Mouse (Mus musculus) mammary gland, adult 2 months (tissue): Measurements from ENCODE around the gene Gm8237. TPM values are rescaled to one million over a fixed set of nuclear protein-coding genes. Genes with fewer than 3 reads are reported as not detected.

ENCODE experiments used
- polyA plus RNA-seq: library from polyadenylated mRNA; depleted of rRNA; stranded (reverse); fragments of >200 nt; gene quantifications from 2 replicates; pipeline ENCODE4 v1.2.3, GENCODE M21; 2012; ENCODE audit warnings: low replicate concordance; rRNA removed

Gene Gm8237
- polyA plus RNA-seq = not detected in 2 replicates

GRCm38 (mm10) chr14:5880241-5880640, at the start of gene Gm8237:
TSS of gene Gm8237 (minus strand) at chr14:5880382.

GRCm38 (mm10) chr14:5830229-5830628, 50.0 kb downstream of the Gm8237 start, which contains the start of gene Gm3424:
TSS of gene Gm3424 (minus strand) at chr14:5830329.

Other genes starting within 250 kb of the Gm8237 start
- gene Gm8265, start 247.4 kb downstream of the Gm8237 start, polyA plus RNA-seq = not detected in 2 replicates
- not detected in 2 replicates for gene Gm9603, start 192.9 kb downstream of the Gm8237 start, polyA plus RNA-seq
- gene Gm3373, start 138.8 kb downstream of the Gm8237 start, polyA plus RNA-seq = 0.08 and 0.26 TPM in 2 replicates
- 0.16 and 0.26 TPM in 2 replicates for gene Gm3383, start 72.4 kb downstream of the Gm8237 start, polyA plus RNA-seq
- not detected in 2 replicates for gene Gm3424, start 50.1 kb downstream of the Gm8237 start, polyA plus RNA-seq
- gene Gm3248, start 81.4 kb upstream of the Gm8237 start, polyA plus RNA-seq = 0.10 and 0.30 TPM in 2 replicates
- not detected in 2 replicates for gene Gm3453, start 98.8 kb upstream of the Gm8237 start, polyA plus RNA-seq
- gene Gm6337, start 177.9 kb upstream of the Gm8237 start, polyA plus RNA-seq = not detected in 2 replicates
- 0.33 TPM in 1 of 2 replicates, not detected in the other for gene Gm8206, start 213.6 kb upstream of the Gm8237 start, polyA plus RNA-seq
- 0.22 and 0.65 TPM in 2 replicates for gene Gm3468, start 228.3 kb upstream of the Gm8237 start, polyA plus RNA-seq
- not detected in 2 replicates for gene Gm3476, start 245.4 kb upstream of the Gm8237 start, polyA plus RNA-seq